Mouse (Mus musculus): ENCODE results near the gene Mcee. TPM values are rescaled to one million over a fixed set of nuclear protein-coding genes. Genes with fewer than 3 reads are reported as not detected.

Gene Mcee
- polyA plus RNA-seq, 1 experiment from 2014 or later, result 46.1 TPM

- H3K36me3 ChIP-seq, result no peaks in the 10 kb centered on the region
- peaks cover 9% of the 10 kb centered on the region for H3K4me1 ChIP-seq
- H3K4me2 ChIP-seq (replicated peaks), result no peak overlapping the region
- WGBS, result 84% methylated on average over 13 of the region's 13 CpGs
- H3K9ac ChIP-seq, result no peak overlapping the region
- no peak overlapping the region for H3K4me3 ChIP-seq
- H3K27me3 ChIP-seq, result no peaks in the 10 kb centered on the region
- no peak for ATAC-seq (ENCODE audit: low FRiP score)
- no peak overlapping the region for H3K27ac ChIP-seq
- no peaks in the 10 kb centered on the region for H3K9me3 ChIP-seq (replicated peaks)
Observed at GRCm38 (mm10) chr7:64450631-64451030, 58.2 kb downstream of the Mcee start.

DNA sequence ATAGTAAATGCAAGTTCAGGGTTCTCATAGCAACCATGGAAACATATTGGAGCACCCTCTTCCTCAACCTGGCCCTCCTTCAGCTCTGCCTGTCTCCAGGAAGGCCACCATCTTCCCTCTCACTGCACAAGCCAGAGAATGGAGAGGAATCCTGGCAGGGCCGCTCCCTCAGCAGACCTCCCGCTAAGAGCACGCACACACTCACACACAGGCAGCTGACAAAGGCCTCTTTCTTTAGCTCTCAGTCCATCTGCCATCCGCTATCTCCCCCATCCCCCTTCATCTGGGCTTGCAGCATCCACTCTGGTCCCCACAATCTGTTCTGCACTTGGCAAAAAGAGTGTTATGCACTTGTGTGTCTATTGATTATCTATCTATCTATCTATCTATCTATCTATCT lies 59.0 kb downstream of the Mcee start:
- Histone ChIP-seq H3K4me3 (no peak overlapping the region), H3K4me1 (peaks cover 9% of the 10 kb centered on the region), H3K4me2 (replicated peaks) (no peak overlapping the region), H3K36me3 (no peaks in the 10 kb centered on the region), H3K27me3 (no peaks in the 10 kb centered on the region), H3K9me3 (replicated peaks) (no peaks in the 10 kb centered on the region), H3K27ac (peak overlapping the region; percentile 48; the same call in 1 of the 2 replicates), H3K9ac (no peak overlapping the region)
- WGBS, result 23% methylated on average over 4 of the region's 4 CpGs
- peak; percentile 83 for ATAC-seq (ENCODE audit: low FRiP score)

GRCm38 (mm10) chr7:64451861-64452382 lies 59.5 kb downstream of the Mcee start:
- Histone ChIP-seq H3K9me3 (replicated peaks) (no peaks in the 10 kb centered on the region), H3K36me3 (no peaks in the 10 kb centered on the region), H3K27ac (no peak overlapping the region), H3K27me3 (no peaks in the 10 kb centered on the region), H3K9ac (no peak overlapping the region), H3K4me1 (peaks cover 9% of the 10 kb centered on the region), H3K4me3 (no peak overlapping the region), H3K4me2 (replicated peaks) (no peak overlapping the region)
- 85% methylated on average over 5 of the region's 5 CpGs for WGBS
- ATAC-seq (ENCODE audit: low FRiP score), result peak; percentile 48

GRCm38 (mm10) chr7:64452471-64453222 lies 60.2 kb downstream of the Mcee start:
- Histone ChIP-seq H3K4me3 (no peak overlapping the region), H3K4me2 (replicated peaks) (no peak overlapping the region), H3K9ac (no peak overlapping the region), H3K9me3 (replicated peaks) (no peaks in the 10 kb centered on the region), H3K27me3 (no peaks in the 10 kb centered on the region), H3K36me3 (no peaks in the 10 kb centered on the region), H3K27ac (no peak overlapping the region), H3K4me1 (peaks cover 9% of the 10 kb centered on the region)
- ATAC-seq (ENCODE audit: low FRiP score), result no peak
- 77% methylated on average over 4 of the region's 4 CpGs for WGBS

GRCm38 (mm10) chr7:64456176-64456575 lies 63.8 kb downstream of the Mcee start:
- no peak overlapping the region for H3K4me3 ChIP-seq
- 90% methylated on average over 4 of the region's 4 CpGs for WGBS
- H3K36me3 ChIP-seq, result no peaks in the 10 kb centered on the region
- H3K9ac ChIP-seq, result no peak overlapping the region
- no peaks in the 10 kb centered on the region for H3K9me3 ChIP-seq (replicated peaks)
- H3K4me1 ChIP-seq, result peaks cover 8% of the 10 kb centered on the region
- no peak for ATAC-seq (ENCODE audit: low FRiP score)
- no peak overlapping the region for H3K4me2 ChIP-seq (replicated peaks)
- H3K27ac ChIP-seq, result no peak overlapping the region
- H3K27me3 ChIP-seq, result no peaks in the 10 kb centered on the region

GRCm38 (mm10) chr7:64456676-64457075 lies 64.3 kb downstream of the Mcee start:
- H3K4me2 ChIP-seq (replicated peaks), result no peak overlapping the region
- WGBS, result 80% methylated on average over 3 of the region's 3 CpGs
- H3K4me3 ChIP-seq, result no peak overlapping the region
- H3K9ac ChIP-seq, result no peak overlapping the region
- peaks cover 3% of the 10 kb centered on the region for H3K4me1 ChIP-seq
- no peak overlapping the region for H3K27ac ChIP-seq
- no peaks in the 10 kb centered on the region for H3K27me3 ChIP-seq
- ATAC-seq (ENCODE audit: low FRiP score), result no peak
- no peaks in the 10 kb centered on the region for H3K36me3 ChIP-seq
- no peaks in the 10 kb centered on the region for H3K9me3 ChIP-seq (replicated peaks)

- no peaks in the 10 kb centered on the region for H3K9me3 ChIP-seq (replicated peaks)
- no peak for ATAC-seq (ENCODE audit: low FRiP score)
- H3K27me3 ChIP-seq, result no peaks in the 10 kb centered on the region
- no peak overlapping the region for H3K4me2 ChIP-seq (replicated peaks)
- H3K9ac ChIP-seq, result no peak overlapping the region
- H3K4me3 ChIP-seq, result no peak overlapping the region
- no peaks in the 10 kb centered on the region for H3K36me3 ChIP-seq
- 86% methylated on average over 2 of the region's 2 CpGs for WGBS
- H3K4me1 ChIP-seq, result no peaks in the 10 kb centered on the region
- H3K27ac ChIP-seq, result no peak overlapping the region
Observed at GRCm38 (mm10) chr7:64457811-64458210, 65.4 kb downstream of the Mcee start.

Other genes starting within 250 kb of the Mcee start
- gene Trpm1, start 238.8 kb upstream of the Mcee start, polyA plus RNA-seq (2016; fragmentation: Nextera tagmentation; extraction: Ambion mirVana), result 0.31 and 0.43 TPM in 2 replicates
- 14.7 and 15.6 TPM in 2 replicates for gene Mtmr10, start 105.0 kb upstream of the Mcee start, polyA plus RNA-seq (2016; fragmentation: Nextera tagmentation; extraction: Ambion mirVana)
- 9.1 and 10.1 TPM in 2 replicates for gene Fan1, start 18.5 kb upstream of the Mcee start, polyA plus RNA-seq (2016; fragmentation: Nextera tagmentation; extraction: Ambion mirVana)
- gene Mphosph10, start 339 bp upstream of the Mcee start, polyA plus RNA-seq (2016; fragmentation: Nextera tagmentation; extraction: Ambion mirVana), result 41.7 and 43.7 TPM in 2 replicates
- 112 and 119 TPM in 2 replicates for gene Apba2, start 109.1 kb downstream of the Mcee start, polyA plus RNA-seq (2016; fragmentation: Nextera tagmentation; extraction: Ambion mirVana)